Mouse (Mus musculus) myocyte (in vitro differentiated cells): ENCODE data around the gene Rasgrf2. TPM values are rescaled to one million over a fixed set of nuclear protein-coding genes. Genes with fewer than 3 reads are reported as not detected.

Source experiments
- H3K27me3 ChIP-seq: one replicate; pipeline ENCODE4 v1.6.1; 2011; ENCODE audit not compliant: control insufficient read depth, insufficient read depth, insufficient read length
- H3K36me3 ChIP-seq: one replicate; pipeline ENCODE4 v1.6.1; 2011; ENCODE audit not compliant: control insufficient read depth, insufficient read depth
- H3K4me2 ChIP-seq: one replicate; pipeline ENCODE4 v1.6.1; 2011; ENCODE audit warnings: low read depth, control low read depth
- H3K4me3 ChIP-seq: one replicate; pipeline ENCODE4 v1.5.1; 2011; ENCODE audit warnings: mild to moderate bottlenecking, control low read depth, moderate library complexity
- H3K79me2 ChIP-seq: one replicate; pipeline ENCODE4 v1.6.1; 2011; ENCODE audit not compliant: control insufficient read depth, insufficient read depth
- H3ac ChIP-seq: one replicate; pipeline ENCODE4 v1.6.1; 2011; ENCODE audit not compliant: control insufficient read depth, insufficient read length
- CEBPB ChIP-seq: IDR thresholded peaks from 2 replicates; pipeline ENCODE4 v1.6.1; 2011; ENCODE audit warnings: mild to moderate bottlenecking, moderate library complexity; ENCODE audit not compliant: poor library complexity, insufficient read depth, severe bottlenecking
- E2F4 ChIP-seq: IDR thresholded peaks from one replicate; pipeline ENCODE4 v1.6.1; 2011; ENCODE audit warnings: mild to moderate bottlenecking, control low read depth, moderate library complexity; ENCODE audit not compliant: insufficient read depth
- MAX ChIP-seq: IDR thresholded peaks from one replicate; pipeline ENCODE4 v1.6.1; 2011; ENCODE audit warnings: low read depth, mild to moderate bottlenecking, control low read depth
- MYOD1 ChIP-seq, 3 experiments: IDR thresholded peaks; one replicate each; pipeline ENCODE4 v1.6.1; 2011; ENCODE audit warnings: control low read depth in 2 of 3, low read depth in 2 of 3, mild to moderate bottlenecking in 2 of 3, moderate library complexity in 1 of 3; ENCODE audit not compliant: insufficient read length in 2 of 3, control insufficient read depth in 1 of 3
- MYOG ChIP-seq, 3 experiments: IDR thresholded peaks; one replicate each; pipeline ENCODE4 v1.6.1; 2011; ENCODE audit warnings: control low read depth in 2 of 3, low read depth in 2 of 3, mild to moderate bottlenecking in 2 of 3; ENCODE audit not compliant: insufficient read length in 2 of 3, control insufficient read depth in 1 of 3, insufficient read depth in 1 of 3
- POLR2A ChIP-seq: IDR thresholded peaks from one replicate; pipeline ENCODE4 v1.6.1; 2011; ENCODE audit warnings: low read depth, mild to moderate bottlenecking, control low read depth, moderate library complexity; ENCODE audit not compliant: insufficient read length
- POLR2AphosphoS2 ChIP-seq: IDR thresholded peaks from one replicate; pipeline ENCODE4 v1.6.1; 2011; ENCODE audit warnings: low read depth, control low read depth; ENCODE audit not compliant: insufficient read length
- REST ChIP-seq: IDR thresholded peaks from one replicate; pipeline ENCODE4 v1.6.1; 2011; ENCODE audit warnings: mild to moderate bottlenecking, control low read depth, moderate library complexity; ENCODE audit not compliant: insufficient read depth, insufficient read length
- SRF ChIP-seq: IDR thresholded peaks from one replicate; pipeline ENCODE4 v1.6.1; 2011; ENCODE audit warnings: low read depth; ENCODE audit not compliant: control insufficient read depth, insufficient read length
- TCF12 ChIP-seq: IDR thresholded peaks from one replicate; pipeline ENCODE4 v1.6.1; 2011; ENCODE audit warnings: mild to moderate bottlenecking, control low read depth; ENCODE audit not compliant: poor library complexity, insufficient read depth, severe bottlenecking
- TCF3 ChIP-seq: IDR thresholded peaks from one replicate; pipeline ENCODE4 v1.6.1; 2011; ENCODE audit warnings: low read depth, control low read depth; ENCODE audit not compliant: insufficient read length
- USF1 ChIP-seq: IDR thresholded peaks from one replicate; pipeline ENCODE4 v1.6.1; 2011; ENCODE audit warnings: low read depth, mild to moderate bottlenecking, control low read depth, moderate library complexity
- polyA plus RNA-seq: library from polyadenylated mRNA; unstranded; fragments of >200 nt; fragmentation: generic; extraction: Trizol; gene quantifications from one replicate; pipeline ENCODE4 v1.2.1, GENCODE M21; 2012; ENCODE audit warnings: missing spikeins

The Rasgrf2 gene
- polyA plus RNA-seq, 1 experiment, result 0.07 TPM

DNA sequence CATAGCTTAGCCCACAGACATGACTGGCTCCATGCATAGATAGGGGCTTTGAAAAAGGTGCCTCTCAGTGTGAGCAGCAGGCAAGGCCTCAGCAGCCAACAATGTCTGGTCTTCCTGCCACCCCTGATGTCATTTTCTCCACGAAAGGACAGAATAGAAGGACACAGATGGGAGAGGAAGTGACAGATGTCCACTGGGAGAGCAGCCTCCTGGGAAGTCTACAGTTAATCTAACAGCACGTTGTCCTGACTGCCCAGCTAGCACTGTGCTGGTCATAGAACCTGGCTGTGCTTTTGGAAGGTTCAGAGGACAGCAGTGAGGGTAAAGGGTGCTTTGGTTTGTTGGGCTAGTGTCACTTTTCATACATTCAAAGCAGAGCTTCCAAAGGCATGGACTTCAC, 255.9 kb downstream of the Rasgrf2 start:
- Histone ChIP-seq H3K4me2 (no peak overlapping the region), H3K4me3 (no peak overlapping the region), H3K36me3 (no peaks in the 10 kb centered on the region), H3K79me2 (no peaks in the 10 kb centered on the region), H3ac (no peak overlapping the region), H3K27me3 (no peaks in the 10 kb centered on the region)
- TF ChIP-seq TCF3, result no peak
- TF ChIP-seq MAX, result no peak
- no peak for TF ChIP-seq REST
- no peak for TF ChIP-seq CEBPB
- TF ChIP-seq POLR2A, result no peak
- TF ChIP-seq MYOG (IDR thresholded peaks at IDR 0.05; ENCODE audit: control insufficient read depth in 1 of 3, insufficient read depth in 1 of 3, insufficient read length in 2 of 3, low read depth in 2 of 3), result no peak
- no peak for TF ChIP-seq TCF12
- TF ChIP-seq MYOD1 (IDR thresholded peaks at IDR 0.05; ENCODE audit: control insufficient read depth in 1 of 3, insufficient read length in 2 of 3, low read depth in 2 of 3), result no peak
- TF ChIP-seq POLR2AphosphoS2, result no peak
- TF ChIP-seq SRF, result no peak
- TF ChIP-seq E2F4, result no peak
- TF ChIP-seq USF1, result no peak

DNA sequence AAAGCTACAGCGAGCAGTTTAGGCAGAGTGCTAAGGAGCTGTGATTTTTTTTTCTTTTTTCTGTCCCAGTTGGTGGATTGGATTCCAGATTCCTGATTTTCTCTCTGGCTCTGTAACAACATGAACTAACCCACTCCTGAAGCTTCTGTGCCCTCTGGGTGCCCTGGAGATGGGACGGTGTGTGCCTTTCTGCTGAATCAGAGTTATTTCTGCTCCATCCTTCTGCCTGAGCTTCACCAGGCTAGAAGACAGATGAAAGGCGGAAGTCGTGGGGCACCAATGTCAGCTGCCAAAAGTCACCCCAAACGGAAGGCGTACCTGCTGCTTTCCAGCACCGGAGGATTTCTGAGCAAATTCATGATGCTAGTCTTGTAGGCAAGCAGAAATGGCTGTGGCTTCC, 256.9 kb downstream of the Rasgrf2 start:
- Histone ChIP-seq H3K4me3 (no peak overlapping the region), H3K4me2 (no peak overlapping the region), H3K79me2 (no peaks in the 10 kb centered on the region), H3ac (no peak overlapping the region), H3K27me3 (no peaks in the 10 kb centered on the region), H3K36me3 (no peaks in the 10 kb centered on the region)
- no peak for TF ChIP-seq TCF12
- no peak for TF ChIP-seq POLR2AphosphoS2
- no peak for TF ChIP-seq MYOD1 (IDR thresholded peaks at IDR 0.05; ENCODE audit: control insufficient read depth in 1 of 3, insufficient read length in 2 of 3, low read depth in 2 of 3)
- no peak for TF ChIP-seq REST
- no peak for TF ChIP-seq MYOG (IDR thresholded peaks at IDR 0.05; ENCODE audit: control insufficient read depth in 1 of 3, insufficient read depth in 1 of 3, insufficient read length in 2 of 3, low read depth in 2 of 3)
- TF ChIP-seq POLR2A, result no peak
- no peak for TF ChIP-seq E2F4
- TF ChIP-seq MAX, result no peak
- TF ChIP-seq USF1, result no peak
- no peak for TF ChIP-seq SRF
- TF ChIP-seq TCF3, result no peak
- no peak for TF ChIP-seq CEBPB

DNA sequence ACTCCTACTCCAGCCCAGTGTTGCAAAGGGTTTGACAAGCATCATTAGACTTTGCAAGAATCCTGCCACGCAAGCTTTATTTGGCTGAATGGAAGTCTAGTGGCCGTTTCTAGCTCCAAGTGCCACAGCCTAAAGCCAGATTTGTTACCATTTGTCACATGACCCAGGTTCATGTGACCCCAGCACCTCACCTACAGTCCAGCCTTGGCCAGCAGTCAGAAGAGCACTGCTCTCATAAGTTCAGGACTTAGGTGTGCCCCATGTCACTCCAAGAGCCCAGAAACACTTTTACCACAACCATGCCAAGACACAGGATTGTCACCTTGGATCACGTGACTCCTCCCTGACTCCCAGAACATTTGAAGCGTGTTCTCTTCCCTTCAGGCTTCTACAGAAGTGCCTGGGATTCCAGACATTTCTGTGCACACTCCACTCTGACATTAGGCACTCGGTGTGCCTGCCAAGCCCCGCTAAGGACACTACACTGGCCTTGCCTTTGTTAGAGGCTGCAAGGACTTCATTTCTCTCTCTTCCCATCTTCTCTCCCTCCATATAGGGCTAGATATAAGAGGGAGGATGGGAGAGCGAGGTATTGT, 257.6 kb downstream of the Rasgrf2 start:
- Histone ChIP-seq H3K4me2 (no peak overlapping the region), H3K79me2 (no peaks in the 10 kb centered on the region), H3K4me3 (no peak overlapping the region), H3K27me3 (no peaks in the 10 kb centered on the region), H3K36me3 (no peaks in the 10 kb centered on the region), H3ac (no peak overlapping the region)
- TF ChIP-seq SRF (no peak), TCF3 (no peak), MYOG (IDR thresholded peaks at IDR 0.05; ENCODE audit: control insufficient read depth in 1 of 3, insufficient read depth in 1 of 3, insufficient read length in 2 of 3, low read depth in 2 of 3) (no peak), MAX (no peak), USF1 (no peak), E2F4 (no peak)

DNA sequence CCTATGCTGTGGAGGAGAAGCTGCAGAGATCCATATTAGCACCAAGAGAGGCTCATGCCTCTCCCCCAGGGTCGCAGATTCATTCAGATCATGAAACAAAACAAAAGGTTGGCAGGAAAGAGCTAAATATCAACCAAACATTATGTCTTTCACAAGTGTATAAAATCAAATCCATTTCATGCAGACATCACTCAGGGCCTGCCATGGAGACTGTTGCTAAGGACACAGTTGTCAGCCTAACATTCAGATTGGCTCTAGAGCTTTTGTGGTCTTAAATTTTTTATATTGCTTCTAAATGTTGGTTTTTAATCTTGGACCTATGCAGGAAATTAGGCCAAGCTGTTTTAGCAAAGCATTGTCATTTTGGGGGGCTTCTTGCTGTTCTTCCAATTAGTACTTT, 262.9 kb downstream of the Rasgrf2 start:
- no peaks in the 10 kb centered on the region for H3K27me3 ChIP-seq
- H3K36me3 ChIP-seq, result no peaks in the 10 kb centered on the region
- H3K79me2 ChIP-seq, result no peaks in the 10 kb centered on the region
- H3K4me2 ChIP-seq, result no peak overlapping the region
- TF ChIP-seq MAX (no peak), TCF12 (no peak), MYOD1 (IDR thresholded peaks at IDR 0.05; ENCODE audit: control insufficient read depth in 1 of 3, insufficient read length in 2 of 3, low read depth in 2 of 3) (no peak), POLR2AphosphoS2 (no peak), MYOG (IDR thresholded peaks at IDR 0.05; ENCODE audit: control insufficient read depth in 1 of 3, insufficient read depth in 1 of 3, insufficient read length in 2 of 3, low read depth in 2 of 3) (no peak), POLR2A (no peak), E2F4 (no peak), CEBPB (no peak), TCF3 (no peak)
- no peak overlapping the region for H3ac ChIP-seq
- H3K4me3 ChIP-seq, result no peak overlapping the region

DNA sequence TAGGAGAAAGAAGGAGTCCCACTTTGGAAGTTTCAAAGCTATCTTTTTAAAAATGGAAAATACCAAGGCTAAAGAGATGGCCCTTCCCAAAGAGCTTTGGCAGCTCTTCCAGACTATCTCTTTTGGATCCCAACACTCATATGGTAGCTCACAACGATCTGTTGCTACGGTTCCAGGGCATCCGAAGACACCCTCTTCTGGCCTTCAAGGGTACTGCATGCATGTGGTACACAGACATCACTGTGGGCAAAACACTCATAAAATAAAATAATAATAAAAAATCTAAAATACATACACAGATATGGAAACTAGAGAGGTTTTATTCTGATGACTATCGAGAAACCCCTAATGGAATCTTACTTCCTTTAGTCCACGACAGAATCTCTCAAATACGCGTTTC, 272.6 kb downstream of the Rasgrf2 start:
- H3K27me3 ChIP-seq, result no peaks in the 10 kb centered on the region
- no peak overlapping the region for H3ac ChIP-seq
- no peak for TF ChIP-seq MYOD1 (IDR thresholded peaks at IDR 0.05; ENCODE audit: control insufficient read depth in 1 of 3, insufficient read length in 2 of 3, low read depth in 2 of 3)
- TF ChIP-seq CEBPB, result no peak
- TF ChIP-seq POLR2A, result no peak
- TF ChIP-seq POLR2AphosphoS2, result no peak
- no peak for TF ChIP-seq MAX
- TF ChIP-seq SRF, result no peak
- TF ChIP-seq MYOG (IDR thresholded peaks at IDR 0.05; ENCODE audit: control insufficient read depth in 1 of 3, insufficient read depth in 1 of 3, insufficient read length in 2 of 3, low read depth in 2 of 3), result no peak
- TF ChIP-seq USF1, result no peak
- no peak for TF ChIP-seq TCF3
- no peak for TF ChIP-seq REST
- TF ChIP-seq TCF12, result no peak
- no peak for TF ChIP-seq E2F4
- H3K36me3 ChIP-seq, result no peaks in the 10 kb centered on the region
- no peaks in the 10 kb centered on the region for H3K79me2 ChIP-seq
- no peak overlapping the region for H3K4me3 ChIP-seq
- no peak overlapping the region for H3K4me2 ChIP-seq
